Mouse (Mus musculus): ENCODE measurements around the gene Tspan31. TPM values are rescaled to one million over a fixed set of nuclear protein-coding genes. Genes with fewer than 3 reads are reported as not detected.

The Tspan31 gene
- polyA plus RNA-seq, 1 experiment from 2014 or later: 99.5 TPM

DNA sequence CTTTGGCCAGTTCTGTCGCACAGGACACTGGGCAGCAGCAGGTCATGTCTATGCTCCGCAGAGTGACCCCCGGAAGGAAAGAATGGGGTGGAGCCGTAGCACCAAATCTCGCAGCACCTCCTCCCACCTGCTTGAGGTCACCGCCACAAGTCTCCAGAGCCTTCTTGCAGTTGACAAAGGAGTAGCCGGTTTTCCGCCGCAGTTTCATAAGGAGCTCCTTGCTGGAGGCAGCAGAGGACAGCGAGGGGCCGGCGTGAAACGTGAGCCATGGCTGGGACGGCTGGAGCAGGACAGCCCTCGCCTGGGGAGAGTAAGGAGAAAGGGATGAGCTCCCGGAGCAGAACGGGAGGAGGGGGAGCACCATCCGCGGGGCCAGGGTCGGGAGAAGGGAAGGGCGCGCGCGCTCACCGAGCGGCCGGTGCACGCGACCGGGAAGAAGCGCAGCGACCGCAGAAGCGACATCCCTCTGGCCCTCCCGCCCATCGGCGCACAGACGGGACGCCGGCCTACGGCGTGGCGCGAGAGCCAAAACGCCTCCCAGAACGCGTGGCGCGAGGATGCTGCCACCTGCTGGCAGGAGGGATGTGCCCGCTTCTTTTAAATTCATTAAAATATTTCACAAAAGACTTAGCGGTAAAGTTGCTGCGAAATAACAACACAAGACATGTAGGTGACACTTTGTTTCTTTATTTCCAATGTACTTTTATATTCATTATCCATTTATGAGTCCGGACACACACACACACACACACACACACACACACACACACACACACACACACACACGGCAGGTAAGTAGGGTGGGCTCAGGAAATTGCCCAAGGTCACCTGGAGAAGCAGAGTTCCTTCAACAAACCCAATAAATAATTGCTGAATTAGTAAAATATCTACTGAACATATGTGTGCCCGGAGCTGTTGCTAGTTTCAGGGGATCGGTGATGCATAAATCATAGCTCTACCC lies 39.4 kb downstream of the Tspan31 start, which contains the start of gene Tsfm:
Gene Tsfm (minus strand): TSS at position 505 of the 961 bp plus-strand sequence.
- Histone ChIP-seq H3K27me3 (replicated peaks; ENCODE audit: insufficient read depth, low read length) (no peaks in the 10 kb centered on the region), H3K4me1 (ENCODE audit: insufficient read depth, low read depth, low read length) (no peaks in the 10 kb centered on the region), H3K9ac (replicated peaks; ENCODE audit: low read depth) (peak within 1 kb of the TSS; percentile 74), H3K4me2 (replicated peaks; ENCODE audit: low read depth, low read length) (peak within 1 kb of the TSS; percentile 88), H3K36me3 (ENCODE audit: insufficient read depth, low read length) (no peaks in the 10 kb centered on the region; the same call in 1 of the 2 replicates), H3K4me3 (ENCODE audit: low read depth, low read length) (peak within 1 kb of the TSS; percentile 84), H3K9me3 (ENCODE audit: low read length) (no peaks in the 10 kb centered on the region), H3K27ac (ENCODE audit: low read length) (peak within 1 kb of the TSS; percentile 82)
- DNase-seq (ENCODE audit: low spot score) (peak; percentile 94), ATAC-seq (peak; percentile 94)
- 5% methylated on average over 56 of the region's 56 CpGs for WGBS
- TF ChIP-seq EP300 (IDR thresholded peaks at IDR 0.05) (no peak), CTCF (IDR thresholded peaks at IDR 0.05) (peak; percentile 97)

DNA sequence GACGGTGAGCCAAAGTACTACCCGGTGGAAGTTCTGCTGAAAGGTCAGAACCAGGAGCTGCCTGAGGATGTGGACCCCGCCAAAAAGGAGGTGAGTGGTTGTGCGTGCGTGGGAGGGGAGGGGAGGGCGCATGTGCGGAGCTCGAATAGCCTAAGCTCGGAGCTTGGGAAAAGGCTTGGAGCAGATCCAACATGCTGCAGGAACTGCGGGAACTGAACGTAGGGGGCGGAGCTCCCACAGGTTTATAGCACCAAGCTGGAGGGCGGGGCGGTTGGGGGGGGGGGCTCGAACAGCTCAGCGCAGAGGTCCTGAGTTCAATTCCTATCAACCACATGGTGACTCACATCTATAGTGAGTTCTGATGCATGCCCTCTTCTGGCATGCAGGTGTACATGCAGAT lies 51.6 kb downstream of the Tspan31 start:
- Histone ChIP-seq H3K27ac (ENCODE audit: low read length) (no peak overlapping the region), H3K9ac (replicated peaks; ENCODE audit: low read depth) (no peak overlapping the region), H3K4me3 (ENCODE audit: low read depth, low read length) (no peak overlapping the region), H3K4me2 (replicated peaks; ENCODE audit: low read depth, low read length) (no peak overlapping the region), H3K4me1 (ENCODE audit: insufficient read depth, low read depth, low read length) (no peaks in the 10 kb centered on the region), H3K9me3 (ENCODE audit: low read length) (no peaks in the 10 kb centered on the region), H3K27me3 (replicated peaks; ENCODE audit: insufficient read depth, low read length) (no peaks in the 10 kb centered on the region), H3K36me3 (ENCODE audit: insufficient read depth, low read length) (0 out of 2 replicates have a peak, but pooled peaks cover 3% of the 10 kb centered on the region)
- WGBS: 69% methylated on average over 16 of the region's 16 CpGs
- DNase-seq (ENCODE audit: low spot score): no peak
- TF ChIP-seq EP300 (IDR thresholded peaks at IDR 0.05) (no peak), CTCF (IDR thresholded peaks at IDR 0.05) (no peak)
- ATAC-seq: no peak

Other genes with a start within 250 kb of the Tspan31 start
- 6.7 and 7.4 TPM in 2 replicates for gene Atp23, start 168.9 kb downstream of the Tspan31 start, polyA plus RNA-seq (2015; fragmentation: Nextera tagmentation; extraction: Ambion mirVana)
- gene Ctdsp2, start 91.5 kb downstream of the Tspan31 start, polyA plus RNA-seq (2015; fragmentation: Nextera tagmentation; extraction: Ambion mirVana): 63.9 and 67.9 TPM in 2 replicates
- gene Avil, start 69.6 kb downstream of the Tspan31 start, polyA plus RNA-seq (2015; fragmentation: Nextera tagmentation; extraction: Ambion mirVana): 0.13 and 0.15 TPM in 2 replicates
- gene Tsfm, start 39.4 kb downstream of the Tspan31 start, polyA plus RNA-seq (2015; fragmentation: Nextera tagmentation; extraction: Ambion mirVana): 39.1 and 42.3 TPM in 2 replicates
- gene Mettl1, start 28.9 kb downstream of the Tspan31 start, polyA plus RNA-seq (2015; fragmentation: Nextera tagmentation; extraction: Ambion mirVana): 12.9 and 13.6 TPM in 2 replicates
- gene Eef1akmt3, start 28.8 kb downstream of the Tspan31 start, polyA plus RNA-seq (2015; fragmentation: Nextera tagmentation; extraction: Ambion mirVana): 0.27 and 0.30 TPM in 2 replicates
- gene Cyp27b1, start 22.0 kb downstream of the Tspan31 start, polyA plus RNA-seq (2015; fragmentation: Nextera tagmentation; extraction: Ambion mirVana): 0.13 TPM in 1 of 2 replicates, not detected in the other
- 0.63 and 0.86 TPM in 2 replicates for gene March9, start 10.1 kb downstream of the Tspan31 start, polyA plus RNA-seq (2015; fragmentation: Nextera tagmentation; extraction: Ambion mirVana)
- 358 and 362 TPM in 2 replicates for gene Cdk4, start 6.7 kb downstream of the Tspan31 start, polyA plus RNA-seq (2015; fragmentation: Nextera tagmentation; extraction: Ambion mirVana)
- gene Agap2, start 5.0 kb upstream of the Tspan31 start, polyA plus RNA-seq (2015; fragmentation: Nextera tagmentation; extraction: Ambion mirVana): 0.04 and 0.32 TPM in 2 replicates
- gene Os9, start 50.9 kb upstream of the Tspan31 start, polyA plus RNA-seq (2015; fragmentation: Nextera tagmentation; extraction: Ambion mirVana): 112 and 113 TPM in 2 replicates
- gene B4galnt1, start 95.0 kb upstream of the Tspan31 start, polyA plus RNA-seq (2015; fragmentation: Nextera tagmentation; extraction: Ambion mirVana): 9.1 and 9.6 TPM in 2 replicates
- 1.0 and 1.1 TPM in 2 replicates for gene Slc26a10, start 110.4 kb upstream of the Tspan31 start, polyA plus RNA-seq (2015; fragmentation: Nextera tagmentation; extraction: Ambion mirVana)
- gene Arhgef25, start 119.8 kb upstream of the Tspan31 start, polyA plus RNA-seq (2015; fragmentation: Nextera tagmentation; extraction: Ambion mirVana): 27.9 and 37.1 TPM in 2 replicates
- gene Dtx3, start 125.5 kb upstream of the Tspan31 start, polyA plus RNA-seq (2015; fragmentation: Nextera tagmentation; extraction: Ambion mirVana): 47.5 and 47.8 TPM in 2 replicates
- gene Pip4k2c, start 141.3 kb upstream of the Tspan31 start, polyA plus RNA-seq (2015; fragmentation: Nextera tagmentation; extraction: Ambion mirVana): 31.0 and 35.1 TPM in 2 replicates
- gene Kif5a, start 193.1 kb upstream of the Tspan31 start, polyA plus RNA-seq (2015; fragmentation: Nextera tagmentation; extraction: Ambion mirVana): 0.12 and 0.25 TPM in 2 replicates
- 198 and 204 TPM in 2 replicates for gene Dctn2, start 196.1 kb upstream of the Tspan31 start, polyA plus RNA-seq (2015; fragmentation: Nextera tagmentation; extraction: Ambion mirVana)
- 13.5 and 14.2 TPM in 2 replicates for gene Mbd6, start 218.8 kb upstream of the Tspan31 start, polyA plus RNA-seq (2015; fragmentation: Nextera tagmentation; extraction: Ambion mirVana)
- 61.1 and 63.1 TPM in 2 replicates for gene Mars, start 241.5 kb upstream of the Tspan31 start, polyA plus RNA-seq (2015; fragmentation: Nextera tagmentation; extraction: Ambion mirVana)